Mouse (Mus musculus) embryo, embryonic 10.5 days (tissue): ENCODE measurements around the gene Grik1.

Experiments
- DNase-seq: peaks from one replicate; pipeline ENCODE4 v3.0.0-alpha.2; 2015; ENCODE audit warnings: low spot score

Gene Grik1

DNA sequence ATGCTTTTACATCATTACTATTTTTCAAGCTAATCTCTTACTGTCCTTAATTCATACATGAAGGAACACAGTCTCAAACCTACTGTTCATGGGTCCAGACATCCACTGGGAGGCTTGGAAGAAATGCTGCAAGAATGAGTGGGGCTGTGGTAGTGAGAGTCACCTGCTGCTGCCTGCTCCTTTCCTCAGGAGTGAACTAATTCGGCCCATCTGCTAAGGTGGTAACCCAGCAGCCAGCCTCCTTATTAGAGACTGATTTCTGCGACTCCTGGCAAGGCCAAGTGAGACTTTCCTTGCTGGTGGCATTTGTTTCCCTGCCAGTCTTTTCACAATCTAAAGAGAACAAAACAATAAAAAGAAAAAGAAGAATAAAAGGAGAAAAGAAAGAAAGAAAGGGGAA, 147.9 kb downstream of the Grik1 start:
- DNase-seq: no peak

DNA sequence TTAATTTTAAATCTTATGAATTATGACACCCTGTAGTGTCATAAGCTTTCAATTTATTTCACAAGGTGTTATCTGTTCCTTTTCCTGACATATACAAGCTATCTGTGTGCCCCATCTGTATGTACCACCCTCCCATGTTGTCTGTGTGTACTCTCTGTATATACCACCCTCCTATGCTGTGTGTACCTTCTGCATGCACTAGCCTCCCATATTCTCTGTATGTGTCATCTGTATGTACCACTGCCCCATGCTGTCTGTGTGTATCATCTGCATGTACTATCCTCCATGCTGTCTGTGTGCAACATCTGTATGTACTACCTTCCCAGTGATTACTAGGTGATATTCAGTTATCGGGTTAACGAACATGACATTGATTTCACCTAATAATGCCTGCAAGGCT, 148.5 kb downstream of the Grik1 start:
- no peak for DNase-seq

- no peak for DNase-seq
Observed at GRCm38 (mm10) chr16:88138913-88139312, 151.2 kb downstream of the Grik1 start.

DNA sequence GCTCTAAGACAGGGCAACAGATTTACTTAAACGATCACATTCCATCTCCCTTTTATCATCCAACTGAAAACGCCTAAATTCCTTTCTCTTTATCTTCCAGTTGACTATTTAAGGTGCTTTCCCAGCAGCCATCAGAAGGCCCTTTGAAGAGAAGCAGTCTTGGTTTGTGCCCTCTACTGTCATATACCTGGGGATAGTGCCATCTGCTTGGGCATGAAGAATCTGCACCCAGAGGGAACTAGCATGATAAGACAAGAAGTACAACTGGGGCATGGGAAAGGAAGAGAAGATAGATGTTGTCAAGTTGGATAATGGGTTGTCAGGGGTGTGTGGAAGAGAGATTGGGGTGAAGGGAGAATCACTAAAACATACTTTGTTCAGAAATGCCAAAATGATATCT, 157.1 kb downstream of the Grik1 start:
- no peak for DNase-seq

- no peak for DNase-seq
Observed at GRCm38 (mm10) chr16:88131103-88131502, 159.0 kb downstream of the Grik1 start.

GRCm38 (mm10) chr16:88125098-88125497, 165.0 kb downstream of the Grik1 start:
- DNase-seq: no peak

- no peak for DNase-seq
Observed at GRCm38 (mm10) chr16:88112551-88113138, 177.4 kb downstream of the Grik1 start.

DNA sequence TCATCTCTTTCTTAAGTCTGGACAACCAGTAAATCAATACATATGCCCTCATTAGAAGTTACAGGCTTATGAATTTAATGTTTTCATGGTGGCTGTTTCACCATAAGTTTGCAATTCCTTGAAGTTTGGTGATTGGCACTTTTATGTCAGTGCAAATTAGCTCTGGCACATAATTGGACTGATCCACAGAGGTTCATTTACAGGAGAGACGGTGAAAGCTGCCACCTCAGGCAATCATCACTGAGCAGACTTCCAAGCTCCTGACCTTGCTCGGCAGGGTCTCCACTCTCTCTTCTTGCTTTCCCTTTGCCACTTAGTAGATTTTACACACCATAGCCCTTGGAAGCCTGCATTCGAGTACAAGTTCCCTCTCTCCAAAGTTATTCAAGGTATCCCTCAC, 178.6 kb downstream of the Grik1 start:
- DNase-seq: peak; percentile 5

DNA sequence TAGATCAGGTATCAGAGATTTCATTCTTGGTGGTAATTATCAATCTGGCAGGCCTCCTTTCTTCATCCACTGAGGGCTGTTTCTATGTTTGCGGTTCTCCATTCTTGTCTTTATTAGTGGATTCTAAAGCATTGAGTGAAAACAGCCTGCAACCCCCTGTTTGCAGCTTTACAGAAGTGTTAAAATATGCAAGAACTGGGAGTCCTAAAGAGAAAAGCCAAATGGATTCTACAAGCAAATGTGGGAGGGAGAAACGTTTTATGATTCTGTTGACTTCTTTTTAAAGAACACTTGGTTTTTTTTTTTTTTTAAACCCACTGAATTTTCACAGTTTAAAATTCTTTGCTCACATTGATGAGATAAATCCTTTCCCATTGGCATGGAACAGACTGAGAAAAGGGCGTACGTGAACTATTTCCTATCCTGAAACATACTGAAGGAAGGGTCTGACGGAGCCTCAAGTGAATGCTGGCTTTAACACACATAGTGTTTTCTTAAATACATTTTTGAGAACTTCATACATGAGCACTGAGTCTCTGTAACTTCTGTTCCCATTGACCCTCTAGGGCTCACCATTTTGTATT, 195.8 kb downstream of the Grik1 start:
- no peak for DNase-seq

- no peak for DNase-seq
Observed at GRCm38 (mm10) chr16:88087280-88087679, 202.8 kb downstream of the Grik1 start.

DNA sequence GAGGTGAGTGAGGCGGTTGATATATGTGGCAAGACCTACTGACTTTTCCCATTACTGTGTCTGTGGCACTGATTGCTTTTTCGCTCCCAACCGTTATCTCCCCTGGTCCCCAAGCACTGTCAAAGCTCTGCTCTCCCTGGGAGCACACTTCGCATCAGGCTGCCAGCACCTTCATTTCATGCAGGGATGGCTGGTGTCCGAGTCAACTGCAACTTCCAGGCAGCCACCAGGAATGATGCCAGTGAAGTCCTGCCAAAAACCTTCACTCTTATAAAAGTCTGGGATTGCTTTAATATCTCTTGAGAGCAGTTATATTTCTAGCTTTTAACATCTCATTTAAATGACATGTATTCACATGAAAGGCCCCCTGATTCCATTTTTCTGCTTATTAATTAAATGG, 215.3 kb downstream of the Grik1 start:
- DNase-seq: no peak

DNA sequence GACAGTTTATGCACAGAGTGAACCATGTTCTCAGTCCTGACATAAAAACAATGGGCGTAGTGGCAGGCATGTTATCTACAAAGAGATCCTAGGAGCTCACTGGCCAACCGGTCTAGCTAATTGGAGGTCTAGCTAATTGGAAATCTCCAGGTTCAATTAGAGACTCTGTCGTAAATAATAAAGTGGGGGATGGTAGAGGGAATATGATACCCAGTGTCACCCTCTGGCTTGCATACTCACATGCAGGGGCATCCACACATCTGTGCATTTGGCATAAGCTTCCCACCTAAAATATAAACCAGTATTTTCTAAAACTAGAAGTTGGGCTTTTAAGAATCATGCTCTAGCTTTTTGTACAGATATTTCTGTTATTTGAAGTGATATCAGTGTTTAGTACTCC, 229.1 kb downstream of the Grik1 start:
- DNase-seq: no peak

DNA sequence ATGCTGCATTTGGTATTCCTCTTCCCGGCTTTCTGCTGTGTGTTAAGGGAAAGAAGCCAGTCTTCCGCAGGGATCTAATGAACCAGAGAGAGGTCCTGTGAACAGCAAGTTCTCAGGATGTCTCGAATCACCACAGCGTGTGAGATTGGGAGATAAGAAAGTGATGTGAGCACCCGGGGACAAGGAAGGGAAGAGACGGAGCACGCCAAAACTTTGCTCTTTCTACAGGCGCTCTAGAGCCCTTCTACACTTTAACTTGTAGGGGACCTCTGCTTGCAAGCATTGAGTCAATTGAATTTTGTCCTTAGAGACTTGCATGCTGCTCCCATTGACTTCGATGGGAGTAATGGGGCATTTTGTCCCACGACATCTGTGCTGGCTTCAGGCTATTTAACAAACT, 241.9 kb downstream of the Grik1 start:
- no peak for DNase-seq

GRCm38 (mm10) chr16:88044321-88044720, 245.7 kb downstream of the Grik1 start:
- no peak for DNase-seq

DNA sequence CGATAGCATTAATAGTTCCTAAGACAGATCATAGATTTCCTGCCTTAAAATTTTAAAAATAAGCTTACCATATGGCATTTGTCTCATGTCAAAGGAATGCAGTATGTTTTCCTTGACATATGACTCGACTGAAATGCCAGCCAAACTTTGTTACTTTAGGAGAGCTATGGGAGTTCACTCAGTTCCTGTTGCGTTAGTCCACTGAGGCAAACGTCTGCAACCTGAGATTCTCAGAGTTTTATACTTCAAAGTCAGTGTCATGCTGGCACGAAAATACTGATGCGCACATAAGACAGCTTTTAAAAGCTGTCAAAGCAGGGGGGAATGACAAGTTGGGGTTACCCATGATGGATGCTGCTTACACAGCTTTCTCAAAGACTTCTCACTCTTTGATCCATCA, 247.6 kb downstream of the Grik1 start:
- DNase-seq: peak; percentile 31

GRCm38 (mm10) chr16:88038503-88039091, 251.5 kb downstream of the Grik1 start:
- DNase-seq: no peak

DNA sequence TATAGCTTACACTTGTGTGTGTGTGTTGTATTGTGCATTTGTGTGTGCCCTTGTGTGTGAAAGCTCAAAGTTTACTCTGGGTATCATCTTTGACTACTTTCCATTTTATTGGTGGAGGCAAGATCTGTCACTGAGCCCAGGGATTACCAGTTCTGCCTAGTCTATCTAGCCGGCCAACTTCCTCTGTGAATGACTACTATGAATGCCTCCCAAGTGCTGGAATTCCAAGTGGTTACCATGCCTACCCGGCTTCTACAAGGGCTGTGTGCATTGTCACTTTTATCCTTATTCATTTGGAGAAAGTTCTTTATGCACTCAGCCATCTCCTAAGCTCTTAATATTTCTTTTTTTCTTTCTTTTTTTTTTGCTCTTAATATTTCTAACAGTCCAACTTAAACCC, 301.3 kb downstream of the Grik1 start:
- DNase-seq: peak; percentile 68

- DNase-seq: no peak
Observed at GRCm38 (mm10) chr16:87984201-87984870, 305.7 kb downstream of the Grik1 start.

- DNase-seq: no peak
Observed at GRCm38 (mm10) chr16:87974076-87974443, 316.0 kb downstream of the Grik1 start.

DNA sequence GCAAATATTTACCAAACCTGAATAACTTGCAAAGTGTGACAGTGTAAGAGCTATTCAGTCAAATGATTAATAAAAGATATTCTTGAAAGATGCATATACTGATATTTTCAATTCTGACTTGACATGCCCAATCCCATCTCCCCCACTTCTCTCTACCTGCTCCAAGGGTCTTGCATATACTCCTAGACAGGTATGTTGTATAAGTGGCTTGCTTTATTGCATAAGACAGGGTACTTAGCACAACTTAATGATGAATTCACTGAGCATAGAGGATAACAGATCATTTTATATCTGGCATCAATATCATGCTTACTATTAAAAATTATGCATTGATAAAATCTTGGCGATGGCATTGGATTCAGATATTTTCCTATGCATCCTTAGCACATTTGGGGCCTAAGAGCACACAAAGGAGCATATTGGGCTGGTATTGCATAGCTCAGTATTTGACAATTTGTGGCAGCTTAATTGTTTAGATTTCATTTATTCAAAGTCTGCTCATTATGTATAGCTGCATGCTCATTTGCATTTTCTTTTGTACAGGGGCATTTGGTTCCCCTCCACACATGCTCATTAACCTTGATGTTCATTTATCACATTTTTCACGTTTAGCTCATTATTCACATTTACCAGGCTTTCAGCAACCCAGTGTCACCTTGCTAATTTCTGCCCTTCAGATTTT, 316.5 kb downstream of the Grik1 start:
- no peak for DNase-seq

- DNase-seq: no peak
Observed at GRCm38 (mm10) chr16:87971911-87972310, 318.2 kb downstream of the Grik1 start.

DNA sequence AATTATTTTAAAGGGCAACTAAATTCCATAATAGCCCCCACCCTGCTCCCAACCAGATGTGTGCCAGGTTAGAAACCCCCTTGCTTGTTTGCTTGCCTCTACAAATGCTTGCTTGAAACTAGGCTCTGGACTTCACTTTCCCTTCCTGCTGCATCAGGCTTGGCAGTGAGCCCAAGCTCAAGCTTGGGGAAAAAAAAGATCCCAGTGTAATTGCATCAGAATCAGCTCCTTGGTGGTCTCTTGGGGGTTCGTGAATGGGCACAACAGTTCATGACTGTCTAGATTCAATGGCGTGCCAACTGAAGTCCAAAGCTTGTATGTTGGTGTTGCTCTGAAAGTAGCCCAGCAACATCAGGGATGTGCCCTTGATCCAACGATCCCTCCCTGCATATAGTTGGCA, 320.1 kb downstream of the Grik1 start:
- no peak for DNase-seq

- DNase-seq: no peak
Observed at GRCm38 (mm10) chr16:87961419-87961818, 328.6 kb downstream of the Grik1 start.
